Comparison of ENCODE assay signal across 8 mouse cellular contexts in the genomic region with DNA sequence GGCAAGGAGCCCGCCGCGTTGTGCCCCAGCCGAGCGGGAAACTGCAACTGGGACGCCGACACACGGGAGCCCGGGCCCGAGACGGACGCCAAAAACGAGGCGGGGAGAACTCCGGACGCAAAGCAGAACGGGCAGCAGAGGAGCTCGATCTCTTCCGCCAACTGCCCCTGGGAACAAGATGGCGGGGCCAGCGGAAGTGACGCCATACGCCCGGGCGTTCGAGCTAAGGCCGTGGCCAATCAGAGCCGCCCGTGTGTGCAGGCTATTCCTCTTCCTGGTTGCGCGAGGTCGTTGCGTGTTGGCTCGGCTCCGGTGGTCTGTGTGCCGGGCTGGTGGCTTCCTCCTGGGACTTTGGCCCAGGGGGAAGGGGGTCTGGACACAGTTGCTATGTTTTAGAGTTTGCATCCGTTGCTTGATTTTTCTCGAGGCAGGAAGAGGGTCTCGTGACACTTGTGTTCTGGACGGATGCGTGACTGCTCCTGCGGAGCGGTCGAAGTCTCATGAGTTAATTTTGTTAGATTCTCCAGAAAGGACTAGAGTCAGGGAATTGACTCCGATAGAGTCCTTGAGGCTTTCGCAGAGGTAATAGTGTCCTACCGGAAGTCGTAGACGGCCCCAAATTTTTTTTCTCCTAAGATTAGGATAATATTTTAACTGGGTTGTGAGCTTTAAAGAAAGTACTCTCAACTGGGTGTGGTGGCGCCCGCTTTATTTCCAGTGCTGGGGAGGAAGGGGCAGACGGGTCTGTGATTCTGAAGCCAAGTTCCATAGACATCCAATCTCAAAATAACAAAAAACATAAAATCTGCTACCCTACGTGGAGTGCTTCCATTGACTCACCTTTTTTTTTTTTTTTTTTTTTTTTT. TPM values are rescaled to one million over a fixed set of nuclear protein-coding genes. Genes with fewer than 3 reads are reported as not detected.
DNase-seq lines count a peak whose midpoint lies in the region; ATAC-seq and TF ChIP-seq lines count a peak whose summit lies in the region.

TSS of gene Prpf38b (minus strand) at position 180 of the 866 bp plus-strand sequence.

- peak within 1 kb of the TSS; percentile 77 for H3K9ac ChIP-seq in hindbrain, postnatal 0 days (replicated peaks; ENCODE audit: low read length)

- no peak for TF ChIP-seq CTCF in gastrocnemius, adult 2 months (IDR thresholded peaks at IDR 0.05)
- no peak for TF ChIP-seq CTCF in hindbrain, postnatal 0 days (IDR thresholded peaks at IDR 0.05; ENCODE audit: low read depth)
- TF ChIP-seq CTCF in left cerebral cortex, adult 2 months (IDR thresholded peaks at IDR 0.05) = no peak

- H3K4me2 ChIP-seq in hindbrain, postnatal 0 days (ENCODE audit: low read depth, low read length) = peak within 1 kb of the TSS; percentile 97

- no peaks in the 10 kb centered on the region for H3K9me3 ChIP-seq in hindbrain, postnatal 0 days (ENCODE audit: low read length)

- H3K36me3 ChIP-seq in hindbrain, postnatal 0 days (ENCODE audit: insufficient read depth, low read length) = peaks cover 8% of the 10 kb centered on the region; the same call in 1 of the 2 replicates

- under 1% methylated on average over 53 of the region's 53 CpGs for WGBS in hindbrain, postnatal 0 days

- H3K4me3 ChIP-seq in gastrocnemius, adult 2 months = peak within 1 kb of the TSS; percentile 87
- peak within 1 kb of the TSS; percentile 95 for H3K4me3 ChIP-seq in hindbrain, postnatal 0 days (ENCODE audit: low read length)
- peak within 1 kb of the TSS; percentile 63 for H3K4me3 ChIP-seq in left cerebral cortex, adult 2 months

- DNase-seq in ZHBTc4 (ENCODE audit: low read depth, low spot score) = peak; percentile 98
- DNase-seq in gastrocnemius, adult 2 months = peak; percentile 98
- DNase-seq in hindbrain, postnatal 0 days (ENCODE audit: low spot score) = peak; percentile 99
- DNase-seq in left cerebral cortex, adult 2 months (ENCODE audit: extremely low spot score in 1 of 2, low spot score in 2 of 2) = peak; percentile 94 to 96
- peak; percentile 96 for DNase-seq in right cerebral cortex, adult 2 months (ENCODE audit: low spot score in 2 of 2)
- peak; percentile 96 for DNase-seq in urinary bladder, postnatal 14 days (ENCODE audit: low spot score)

- peaks cover 7% of the 10 kb centered on the region; the same call in 1 of the 2 replicates for H3K4me1 ChIP-seq in hindbrain, postnatal 0 days (ENCODE audit: insufficient read depth, low read length)

- ATAC-seq in common myeloid progenitor, adult 5-6 weeks (replicated peaks; ENCODE audit: low read depth, poor library complexity, severe bottlenecking) = peak; percentile 93
- peak; percentile 100 for ATAC-seq in hindbrain, postnatal 0 days
- peak; percentile 95 for ATAC-seq in megakaryocyte, adult 5-6 weeks (ENCODE audit: poor library complexity, severe bottlenecking)

- intact Hi-C loops in gastrocnemius, adult 2 months (cut with DNase I) = loop anchor here (5.0 to 10.0 kb wide), 3 partner anchors 59 to 1341 kb away; partner anchors contain the start of gene Prmt6
- intact Hi-C loops in left cerebral cortex, adult 2 months (cut with DNase I) = loop anchor here (2.0 to 5.0 kb wide), 5 partner anchors 51 to 151 kb away; partner anchors contain the start of genes Fam102b and Stxbp3

- H3K27me3 ChIP-seq in hindbrain, postnatal 0 days (ENCODE audit: insufficient read depth, low read length) = no peaks in the 10 kb centered on the region

- H3K27ac ChIP-seq in gastrocnemius, adult 2 months = peak within 1 kb of the TSS; percentile 96
- peak within 1 kb of the TSS; percentile 93 for H3K27ac ChIP-seq in hindbrain, postnatal 0 days
- H3K27ac ChIP-seq in left cerebral cortex, adult 2 months = peak within 1 kb of the TSS; percentile 97

RNA-seq across cellular contexts. Expression of gene Prpf38b, which starts in this region (rescaled TPM):
- 293 and 352 TPM in 2 replicates for total RNA-seq in common myeloid progenitor, adult 5-6 weeks (2017)
- 10 to 100 TPM; 17.6 to 18.7 TPM for total RNA-seq in gastrocnemius, adult 2 months (2021)
- total RNA-seq in hindbrain, postnatal 0 days (2014; rRNA removed) = 23.8 and 26.7 TPM in 2 replicates
- 39.4 and 41.8 TPM in 2 replicates for polyA plus RNA-seq in hindbrain, postnatal 0 days (2015; fragmentation: Nextera tagmentation; extraction: Ambion mirVana)
- 10 to 100 TPM; 43.9 to 53.2 TPM for total RNA-seq in left cerebral cortex, adult 2 months (2021)
- 108 and 110 TPM in 2 replicates for total RNA-seq in megakaryocyte, adult 5-6 weeks (2015)
- total RNA-seq in megakaryocyte, adult 5-6 weeks (2017) = 197 and 206 TPM in 2 replicates

Comparison
In these comparisons a context has a peak if more than half of its experiments do, and no peak if none do; other contexts are left out.
1. Peak in every context shown above with its lines: DNase-seq, ATAC-seq, H3K4me3 ChIP-seq and H3K27ac ChIP-seq.